Mouse (Mus musculus) spleen, adult 2 months (tissue): ENCODE measurements around the gene Bard1. TPM values are rescaled to one million over a fixed set of nuclear protein-coding genes. Genes with fewer than 3 reads are reported as not detected.

Experiments used
- DNase-seq, 2 experiments: peaks; one replicate each; pipeline versions ENCODE4 v3.0.0 to v3.0.0-alpha.2; 2012 to 2021; ENCODE audit warnings: low spot score in 2 of 2, low read depth in 1 of 2
- H3K27ac ChIP-seq: fragments of 200-500 bp; 2 replicates; pipeline ENCODE4 v1.5.1; 2012; ENCODE audit warnings: low read length, inconsistent platforms; ENCODE audit not compliant: insufficient read depth
- H3K27me3 ChIP-seq: fragments of 200-500 bp; 2 replicates; pipeline ENCODE4 v1.6.1; 2012; ENCODE audit warnings: mild to moderate bottlenecking, moderate library complexity, low read length, inconsistent platforms; ENCODE audit not compliant: control insufficient read depth, insufficient read depth
- H3K36me3 ChIP-seq: fragments of 200-500 bp; 2 replicates; pipeline ENCODE4 v1.6.1; 2012; ENCODE audit warnings: mild to moderate bottlenecking, low read length, inconsistent platforms; ENCODE audit not compliant: control insufficient read depth, insufficient read depth
- H3K4me1 ChIP-seq: fragments of 200-500 bp; 2 replicates; pipeline ENCODE4 v1.6.1; 2011; ENCODE audit warnings: inconsistent platforms; ENCODE audit not compliant: control insufficient read depth, insufficient read depth, insufficient read length
- H3K4me3 ChIP-seq: fragments of 200-500 bp; 2 replicates; pipeline ENCODE4 v1.5.1; 2011; ENCODE audit warnings: mild to moderate bottlenecking, inconsistent platforms; ENCODE audit not compliant: insufficient read depth, insufficient read length; ENCODE audit errors: extremely low read depth
- CTCF ChIP-seq: fragments of 200-500 bp; IDR thresholded peaks from 2 replicates; pipeline ENCODE4 v1.5.1; 2011; ENCODE audit warnings: mild to moderate bottlenecking, inconsistent platforms; ENCODE audit not compliant: insufficient read depth, insufficient read length, insufficient replicate concordance; ENCODE audit errors: extremely low read depth
- POLR2A ChIP-seq: fragments of 200-500 bp; IDR thresholded peaks from 2 replicates; pipeline ENCODE4 v1.6.1; 2011; ENCODE audit warnings: low read depth, low read length, inconsistent platforms
- WGBS: fragments of 180-500 bp; shearing (Covaris S2); methylation state at CpG from one replicate; pipeline ENCODE4 v1.1.7; 2018; 5-methylcytosine and 5-hydroxymethylcytosine counted together
- polyA plus RNA-seq: library from polyadenylated mRNA; depleted of rRNA; stranded (reverse); fragments of >200 nt; gene quantifications from 2 replicates; pipeline ENCODE4 v1.2.3, GENCODE M21; 2012; rRNA removed

Bard1 gene
- polyA plus RNA-seq, result 1.6 and 2.2 TPM in 2 replicates

- Histone ChIP-seq H3K27ac (peak within 1 kb of the TSS; percentile 89), H3K4me3 (peak within 1 kb of the TSS; percentile 78), H3K27me3 (no peaks in the 10 kb centered on the region), H3K36me3 (no peaks in the 10 kb centered on the region), H3K4me1 (peaks cover 14% of the 10 kb centered on the region; the same call in 1 of the 2 replicates)
- under 1% methylated on average over 69 of the region's 69 CpGs for WGBS
- peak; percentile 98 for DNase-seq
- TF ChIP-seq CTCF, result no peak
- peak; percentile 87 for TF ChIP-seq POLR2A
These were observed at the start of gene Bard1 for GRCm38 (mm10) chr1:71102344-71103173. TSS of gene Bard1 (minus strand) at chr1:71103146.

- WGBS, result 61% methylated on average over 4 of the region's 4 CpGs
- Histone ChIP-seq H3K4me3 (no peak overlapping the region), H3K36me3 (no peaks in the 10 kb centered on the region), H3K27me3 (no peaks in the 10 kb centered on the region), H3K4me1 (peaks cover 2% of the 10 kb centered on the region; the same call in 1 of the 2 replicates), H3K27ac (no peak overlapping the region)
- TF ChIP-seq CTCF (no peak), POLR2A (no peak)
- peak in 1 of 2 experiments; percentile 41 for DNase-seq
These were observed 24.2 kb upstream of the Bard1 start for GRCm38 (mm10) chr1:71127171-71127570.

- TF ChIP-seq POLR2A (no peak), CTCF (no peak)
- Histone ChIP-seq H3K27me3 (no peaks in the 10 kb centered on the region), H3K36me3 (no peaks in the 10 kb centered on the region), H3K4me3 (no peak overlapping the region; the same call in 1 of the 2 replicates), H3K27ac (no peak overlapping the region), H3K4me1 (peaks cover 8% of the 10 kb centered on the region; the same call in 1 of the 2 replicates)
- 78% methylated on average over 2 of the region's 2 CpGs for WGBS
- DNase-seq, result no peak
These were observed 15.6 kb upstream of the Bard1 start for GRCm38 (mm10) chr1:71118511-71118910.

- TF ChIP-seq POLR2A, result no peak
- TF ChIP-seq CTCF, result no peak
- no peak overlapping the region for H3K4me3 ChIP-seq
- no peak for DNase-seq
- no peaks in the 10 kb centered on the region for H3K27me3 ChIP-seq
- 93% methylated on average over 4 of the region's 4 CpGs for WGBS
- no peak overlapping the region for H3K27ac ChIP-seq
- no peaks in the 10 kb centered on the region for H3K36me3 ChIP-seq
- peaks cover 8% of the 10 kb centered on the region; the same call in 1 of the 2 replicates for H3K4me1 ChIP-seq
These were observed 14.3 kb upstream of the Bard1 start for GRCm38 (mm10) chr1:71117253-71117652.

GRCm38 (mm10) chr1:71115781-71116180, 12.8 kb upstream of the Bard1 start:
- H3K4me3 ChIP-seq, result no peak overlapping the region
- H3K4me1 ChIP-seq, result peaks cover 8% of the 10 kb centered on the region; the same call in 1 of the 2 replicates
- no peaks in the 10 kb centered on the region for H3K27me3 ChIP-seq
- DNase-seq, result no peak
- H3K27ac ChIP-seq, result no peak overlapping the region
- TF ChIP-seq CTCF (no peak), POLR2A (no peak)
- 19% methylated on average over 2 of the region's 2 CpGs for WGBS
- H3K36me3 ChIP-seq, result no peaks in the 10 kb centered on the region

DNA sequence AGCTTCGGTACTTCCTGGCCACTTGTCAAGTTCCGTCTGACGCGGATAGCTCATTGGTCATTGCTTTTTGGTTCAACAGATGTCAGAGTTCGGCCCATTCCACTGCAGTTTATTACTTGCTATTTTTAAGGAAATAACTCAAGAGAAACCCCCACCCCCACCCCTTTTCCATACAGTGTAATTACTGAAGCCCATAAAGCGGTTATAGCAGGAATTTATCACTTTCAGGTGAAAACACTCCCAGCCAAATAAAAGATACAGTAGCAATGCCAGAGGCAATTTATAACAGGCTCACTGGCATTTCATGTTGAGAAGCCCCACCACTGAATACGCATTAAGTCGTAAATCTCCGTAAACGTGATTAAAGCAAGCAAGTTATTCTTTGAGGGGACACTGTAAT, 6.9 kb upstream of the Bard1 start:
- 0 out of 2 replicates have a peak, but pooled peaks cover under 1% of the 10 kb centered on the region for H3K4me1 ChIP-seq
- no peak for DNase-seq
- 90% methylated on average over 10 of the region's 10 CpGs for WGBS
- no peak overlapping the region for H3K4me3 ChIP-seq
- H3K27ac ChIP-seq, result no peak overlapping the region
- TF ChIP-seq POLR2A, result no peak
- no peak for TF ChIP-seq CTCF
- no peaks in the 10 kb centered on the region for H3K27me3 ChIP-seq
- H3K36me3 ChIP-seq, result no peaks in the 10 kb centered on the region

GRCm38 (mm10) chr1:71106127-71106526, 3.2 kb upstream of the Bard1 start:
- H3K4me1 ChIP-seq, result peaks cover 6% of the 10 kb centered on the region; the same call in 1 of the 2 replicates
- no peak for TF ChIP-seq POLR2A
- TF ChIP-seq CTCF, result no peak
- no peaks in the 10 kb centered on the region for H3K27me3 ChIP-seq
- H3K4me3 ChIP-seq, result no peak overlapping the region
- H3K27ac ChIP-seq, result no peak overlapping the region
- H3K36me3 ChIP-seq, result no peaks in the 10 kb centered on the region
- WGBS, result 81% methylated on average over 6 of the region's 6 CpGs
- DNase-seq, result no peak
